Mouse (Mus musculus) adrenal gland, adult 8-10 months (tissue): ENCODE measurements around the gene Pitx1. TPM values are rescaled to one million over a fixed set of nuclear protein-coding genes. Genes with fewer than 3 reads are reported as not detected.

Experiments
- DNase-seq: peaks from one replicate; pipeline ENCODE4 v3.0.0; 2022
- total RNA-seq, 4 experiments: library from RNA; stranded (reverse); gene quantifications; 2 replicates each; pipeline ENCODE4 v1.2.4; 2022

The Pitx1 gene
- not detected for total RNA-seq

GRCm38 (mm10) chr13:55836142-55836625 lies at the start of gene Pitx1:
Gene Pitx1, minus strand, starts transcription at chr13:55836192.
- no peak for DNase-seq

- DNase-seq, result no peak
Measured at GRCm38 (mm10) chr13:55881431-55882202, 45.6 kb upstream of the Pitx1 start.

- DNase-seq, result no peak
Measured at GRCm38 (mm10) chr13:55878353-55878752, 42.4 kb upstream of the Pitx1 start.

- DNase-seq, result no peak
Measured at GRCm38 (mm10) chr13:55871410-55871809, 35.4 kb upstream of the Pitx1 start.

GRCm38 (mm10) chr13:55870001-55870400 lies 34.0 kb upstream of the Pitx1 start:
- DNase-seq, result no peak

- DNase-seq, result no peak
Measured at GRCm38 (mm10) chr13:55867540-55868103, 31.6 kb upstream of the Pitx1 start.

- no peak for DNase-seq
Measured at GRCm38 (mm10) chr13:55860483-55860882, 24.5 kb upstream of the Pitx1 start.

- DNase-seq, result no peak
Measured at GRCm38 (mm10) chr13:55858463-55858862, 22.5 kb upstream of the Pitx1 start.

- DNase-seq, result no peak
Measured at GRCm38 (mm10) chr13:55855793-55856192, 19.8 kb upstream of the Pitx1 start.

GRCm38 (mm10) chr13:55852205-55852604 lies 16.2 kb upstream of the Pitx1 start:
- DNase-seq, result no peak

- DNase-seq, result no peak
Measured at GRCm38 (mm10) chr13:55850726-55851125, 14.7 kb upstream of the Pitx1 start.

GRCm38 (mm10) chr13:55848604-55849190 lies 12.7 kb upstream of the Pitx1 start:
- DNase-seq, result no peak

- no peak for DNase-seq
Measured at GRCm38 (mm10) chr13:55847805-55848204, 11.8 kb upstream of the Pitx1 start.

- no peak for DNase-seq
Measured at GRCm38 (mm10) chr13:55843700-55844099, 7.7 kb upstream of the Pitx1 start.

- no peak for DNase-seq
Measured at GRCm38 (mm10) chr13:55840223-55840622, 4.2 kb upstream of the Pitx1 start.

GRCm38 (mm10) chr13:55836786-55837780 lies 1.1 kb upstream of the Pitx1 start:
- DNase-seq, result no peak

- no peak for DNase-seq
Measured at GRCm38 (mm10) chr13:55835548-55836097, 369 bp downstream of the Pitx1 start.

- DNase-seq, result no peak
Measured at GRCm38 (mm10) chr13:55834667-55835066, 1.3 kb downstream of the Pitx1 start.

GRCm38 (mm10) chr13:55833921-55834320 lies 2.1 kb downstream of the Pitx1 start:
- DNase-seq, result no peak

- no peak for DNase-seq
Measured at GRCm38 (mm10) chr13:55832602-55833001, 3.4 kb downstream of the Pitx1 start.

GRCm38 (mm10) chr13:55831722-55832160 lies 4.3 kb downstream of the Pitx1 start:
- no peak for DNase-seq
